Mouse (Mus musculus) kidney, adult 2 months (tissue): ENCODE data around the gene Rbbp6.

Experiments
- CTCF ChIP-seq: fragments of 200-500 bp; conservative IDR thresholded peaks from 2 replicates; pipeline ENCODE4 v1.5.1; 2011; ENCODE audit warnings: low read depth, mild to moderate bottlenecking, control low read depth, low read length, moderate library complexity, mixed read lengths; ENCODE audit not compliant: insufficient read depth, insufficient read length
- POLR2A ChIP-seq: fragments of 200-500 bp; IDR thresholded peaks from one replicate; pipeline ENCODE4 v1.6.1; 2011; ENCODE audit warnings: low read depth, low read length, control low read depth

DNA sequence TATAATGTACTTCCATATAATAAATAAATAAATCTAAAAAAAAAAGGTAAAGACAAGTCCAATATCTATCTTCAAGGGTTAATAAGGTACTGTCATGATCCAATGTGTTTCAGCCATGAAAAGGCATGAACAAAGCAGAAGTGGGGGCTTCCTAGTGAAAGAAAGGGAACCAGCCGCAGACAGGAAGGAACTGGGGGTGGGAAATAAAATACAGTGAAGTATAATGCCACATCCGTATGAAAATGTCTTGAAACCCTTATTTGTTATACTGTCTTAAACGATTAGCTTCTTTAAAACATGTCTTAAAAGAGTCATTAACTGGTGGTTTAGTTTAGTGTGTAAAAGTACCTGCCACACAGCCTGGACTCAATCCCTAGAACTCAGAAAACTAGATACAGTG lies 26.3 kb upstream of the Rbbp6 start:
- no peak for TF ChIP-seq POLR2A
- no peak for TF ChIP-seq CTCF
